Mouse (Mus musculus): ENCODE data around the gene Mrpl49.

- TF ChIP-seq CTCF (IDR thresholded peaks at IDR 0.05), result peak; percentile 40
- no peak for TF ChIP-seq POLR2A (IDR thresholded peaks at IDR 0.05; ENCODE audit: insufficient read depth, low read depth, low read length)
Observed at GRCm38 (mm10) chr19:6016532-6016931, 41.1 kb downstream of the Mrpl49 start.

All from heart, adult 2 months (tissue).